Mouse (Mus musculus): ENCODE data around the gene Csgalnact2.

The Csgalnact2 gene

GRCm38 (mm10) chr6:118138731-118139709, at the start of gene Csgalnact2:
TSS of gene Csgalnact2 (minus strand) at chr6:118139140.
- DNase-seq: peak; percentile 93

GRCm38 (mm10) chr6:118188599-118188998, 49.7 kb upstream of the Csgalnact2 start:
- no peak for DNase-seq

- no peak for DNase-seq
Measured at GRCm38 (mm10) chr6:118187285-118187641, 48.3 kb upstream of the Csgalnact2 start.

GRCm38 (mm10) chr6:118186620-118187284, 47.8 kb upstream of the Csgalnact2 start:
- DNase-seq: no peak

GRCm38 (mm10) chr6:118184126-118184525, 45.2 kb upstream of the Csgalnact2 start:
- DNase-seq: no peak

- DNase-seq: no peak
Measured at GRCm38 (mm10) chr6:118180085-118180423, 41.1 kb upstream of the Csgalnact2 start.

- DNase-seq: peak; percentile 89
Measured at GRCm38 (mm10) chr6:118179316-118180084, 40.6 kb upstream of the Csgalnact2 start.

GRCm38 (mm10) chr6:118173975-118174328, 35.0 kb upstream of the Csgalnact2 start:
- no peak for DNase-seq

- DNase-seq: no peak
Measured at GRCm38 (mm10) chr6:118173251-118173974, 34.5 kb upstream of the Csgalnact2 start.

GRCm38 (mm10) chr6:118171386-118171785, 32.4 kb upstream of the Csgalnact2 start:
- peak; percentile 20 for DNase-seq

- no peak for DNase-seq
Measured at GRCm38 (mm10) chr6:118168106-118168505, 29.2 kb upstream of the Csgalnact2 start.

- peak; percentile 18 for DNase-seq
Measured at GRCm38 (mm10) chr6:118167013-118167412, 28.1 kb upstream of the Csgalnact2 start.

GRCm38 (mm10) chr6:118165516-118165915, 26.6 kb upstream of the Csgalnact2 start:
- no peak for DNase-seq

- no peak for DNase-seq
Measured at GRCm38 (mm10) chr6:118164691-118165090, 25.8 kb upstream of the Csgalnact2 start.

GRCm38 (mm10) chr6:118163086-118163485, 24.1 kb upstream of the Csgalnact2 start:
- DNase-seq: no peak

- DNase-seq: peak; percentile 62
Measured at GRCm38 (mm10) chr6:118162457-118163082, 23.6 kb upstream of the Csgalnact2 start.

- DNase-seq: no peak
Measured at GRCm38 (mm10) chr6:118153091-118153490, 14.2 kb upstream of the Csgalnact2 start.

GRCm38 (mm10) chr6:118150988-118151387, 12.0 kb upstream of the Csgalnact2 start:
- no peak for DNase-seq

- DNase-seq: no peak
Measured at GRCm38 (mm10) chr6:118150538-118150937, 11.6 kb upstream of the Csgalnact2 start.

- DNase-seq: no peak
Measured at GRCm38 (mm10) chr6:118150128-118150527, 11.2 kb upstream of the Csgalnact2 start.

- DNase-seq: no peak
Measured at GRCm38 (mm10) chr6:118140961-118141360, 2.0 kb upstream of the Csgalnact2 start.

GRCm38 (mm10) chr6:118137148-118137547, 1.8 kb downstream of the Csgalnact2 start:
- DNase-seq: no peak

Data from lung, postnatal 36 days (tissue).